Mouse (Mus musculus) ovary, adult 18-20 months (tissue): ENCODE data around the gene Nup98.

Experiments
- DNase-seq: peaks from one replicate; pipeline ENCODE4 v3.0.0; 2022; ENCODE audit warnings: low spot score, mixed read lengths

The Nup98 gene

GRCm38 (mm10) chr7:102229814-102230213 is 19.8 kb upstream of the Nup98 start:
- DNase-seq, result peak; percentile 57

- no peak for DNase-seq
These were observed 18.2 kb upstream of the Nup98 start for GRCm38 (mm10) chr7:102228049-102228670.

- no peak for DNase-seq
These were observed 16.1 kb upstream of the Nup98 start for GRCm38 (mm10) chr7:102226051-102226450.

GRCm38 (mm10) chr7:102223883-102224738 is 14.1 kb upstream of the Nup98 start:
- DNase-seq, result peak; percentile 69

- DNase-seq, result peak; percentile 64
These were observed 13.0 kb upstream of the Nup98 start for GRCm38 (mm10) chr7:102222830-102223556.

GRCm38 (mm10) chr7:102222336-102222735 is 12.4 kb upstream of the Nup98 start:
- DNase-seq, result no peak

- DNase-seq, result no peak
These were observed 11.9 kb upstream of the Nup98 start for GRCm38 (mm10) chr7:102221899-102222298.

GRCm38 (mm10) chr7:102211071-102211470 is 1.1 kb upstream of the Nup98 start:
- no peak for DNase-seq

- no peak for DNase-seq
These were observed 1.1 kb downstream of the Nup98 start for GRCm38 (mm10) chr7:102208806-102209363.

- DNase-seq, result no peak
These were observed 4.3 kb downstream of the Nup98 start for GRCm38 (mm10) chr7:102205646-102206045.

- no peak for DNase-seq
These were observed 5.6 kb downstream of the Nup98 start for GRCm38 (mm10) chr7:102204296-102204857.

GRCm38 (mm10) chr7:102200996-102201785 is 8.8 kb downstream of the Nup98 start:
- no peak for DNase-seq

GRCm38 (mm10) chr7:102200576-102200975 is 9.4 kb downstream of the Nup98 start:
- DNase-seq, result no peak

GRCm38 (mm10) chr7:102192356-102192755 is 17.6 kb downstream of the Nup98 start:
- DNase-seq, result no peak

GRCm38 (mm10) chr7:102183849-102184248 is 26.1 kb downstream of the Nup98 start:
- DNase-seq, result no peak

- no peak for DNase-seq
These were observed 39.7 kb downstream of the Nup98 start for GRCm38 (mm10) chr7:102170300-102170699.

GRCm38 (mm10) chr7:102153691-102154090 is 56.3 kb downstream of the Nup98 start:
- DNase-seq, result no peak

- DNase-seq, result no peak
These were observed 72.1 kb downstream of the Nup98 start for GRCm38 (mm10) chr7:102137898-102138297.

- no peak for DNase-seq
These were observed 72.5 kb downstream of the Nup98 start for GRCm38 (mm10) chr7:102137464-102137863.

- DNase-seq, result no peak
These were observed 77.6 kb downstream of the Nup98 start for GRCm38 (mm10) chr7:102132395-102132794.

GRCm38 (mm10) chr7:102120326-102120725 is 89.7 kb downstream of the Nup98 start:
- DNase-seq, result no peak
